Mouse (Mus musculus): ENCODE data around the gene Fxyd3. TPM values are rescaled to one million over a fixed set of nuclear protein-coding genes. Genes with fewer than 3 reads are reported as not detected.

Gene Fxyd3
- polyA plus RNA-seq, 1 experiment from 2014 or later: 0.52 TPM

DNA sequence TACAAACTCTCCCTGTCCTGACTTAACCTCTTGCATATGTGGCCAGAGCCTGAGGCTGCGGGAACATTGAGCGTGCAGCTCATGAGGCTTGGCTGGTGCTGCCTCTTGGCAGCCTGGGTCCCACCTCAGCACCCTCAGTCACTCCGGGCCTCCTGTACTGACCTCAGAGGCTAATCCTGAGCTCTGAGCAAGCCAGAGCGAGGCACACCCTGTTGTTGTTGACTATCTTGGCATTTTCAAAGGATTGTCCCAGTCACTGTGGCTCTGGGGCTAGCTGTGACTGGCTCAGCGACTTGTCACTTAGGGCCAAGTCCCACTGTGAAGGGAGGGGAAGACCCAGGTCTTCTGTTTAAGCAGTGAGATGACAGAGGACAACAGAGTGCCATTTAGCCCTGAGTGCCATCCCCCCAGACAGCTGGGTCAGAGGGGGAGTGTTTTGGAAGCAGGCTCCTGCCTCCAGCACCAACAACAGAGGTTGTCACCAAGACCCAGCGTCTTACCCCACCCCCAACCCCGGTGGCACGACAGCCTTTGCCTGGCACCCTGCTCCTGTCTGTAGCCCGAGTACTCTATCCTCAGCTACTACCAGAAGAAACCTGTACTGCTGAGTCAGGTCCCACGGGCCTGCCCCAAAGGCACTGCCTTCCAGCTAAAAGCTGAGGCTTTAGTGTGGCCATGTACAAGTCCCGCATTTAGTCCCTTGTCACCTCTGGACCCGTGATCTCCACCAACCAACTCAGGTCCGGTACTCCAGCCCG, 6.5 kb upstream of the Fxyd3 start:
- H3K4me3 ChIP-seq (replicated peaks): no peak overlapping the region
- no peak overlapping the region for H3K27ac ChIP-seq
- H3K9ac ChIP-seq: no peak overlapping the region
- no peaks in the 10 kb centered on the region for H3K9me3 ChIP-seq (replicated peaks)
- H3K27me3 ChIP-seq: no peaks in the 10 kb centered on the region
- DNase-seq: no peak
- H3K4me1 ChIP-seq (replicated peaks): peaks cover 11% of the 10 kb centered on the region
- ATAC-seq (ENCODE audit: low read depth): no peak
- WGBS (ENCODE audit: insufficient replicate concordance): 62% methylated on average over 14 of the region's 14 CpGs
- H3K4me2 ChIP-seq: no peak overlapping the region
- no peaks in the 10 kb centered on the region for H3K36me3 ChIP-seq

DNA sequence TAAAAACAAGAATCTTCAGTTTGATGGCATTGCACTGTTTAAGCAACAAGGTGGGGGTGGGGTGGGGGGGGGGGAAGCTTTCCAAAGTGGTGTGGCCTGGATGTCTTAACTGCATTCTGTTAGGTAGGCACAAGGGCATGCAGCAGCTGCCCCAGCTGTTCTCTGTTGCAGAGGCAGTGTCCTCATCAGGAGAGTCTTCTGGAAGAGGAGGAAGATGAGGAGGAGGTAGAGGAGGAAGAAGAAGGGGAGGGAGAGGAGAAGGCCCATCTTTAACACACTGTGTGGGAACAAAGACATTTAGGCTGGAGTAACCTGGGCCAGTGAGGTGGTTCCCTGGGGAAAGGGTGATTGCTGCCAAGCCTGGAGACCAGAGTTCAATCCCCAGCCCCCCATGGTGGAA, 5.6 kb upstream of the Fxyd3 start:
- H3K36me3 ChIP-seq: no peaks in the 10 kb centered on the region
- H3K4me1 ChIP-seq (replicated peaks): peaks cover 11% of the 10 kb centered on the region
- H3K9ac ChIP-seq: no peak overlapping the region
- H3K4me2 ChIP-seq: no peak overlapping the region
- no peak overlapping the region for H3K27ac ChIP-seq
- no peaks in the 10 kb centered on the region for H3K27me3 ChIP-seq
- ATAC-seq (ENCODE audit: low read depth) (no peak), DNase-seq (no peak)
- no peaks in the 10 kb centered on the region for H3K9me3 ChIP-seq (replicated peaks)
- no peak overlapping the region for H3K4me3 ChIP-seq (replicated peaks)

DNA sequence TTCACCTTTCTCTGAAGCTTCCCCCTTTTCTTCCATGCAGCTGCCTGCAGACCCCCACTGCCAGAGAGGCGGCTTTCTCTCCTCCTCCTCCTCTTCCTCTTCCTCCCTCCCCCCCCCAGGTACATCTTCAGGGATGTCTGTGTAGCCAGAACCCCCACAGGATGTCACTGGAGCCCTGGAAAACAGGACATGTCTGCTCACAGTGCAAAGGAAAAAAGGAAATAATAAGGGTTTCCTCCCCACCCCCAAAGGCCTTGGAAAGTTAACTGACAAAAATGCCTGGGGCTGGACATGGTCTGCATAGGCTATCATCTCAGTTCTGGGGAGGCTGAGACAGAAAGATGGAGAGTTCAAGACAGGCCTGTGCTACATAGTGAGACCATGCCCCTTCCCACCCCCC, 4.6 kb upstream of the Fxyd3 start:
- ATAC-seq (ENCODE audit: low read depth) (no peak), DNase-seq (no peak)
- H3K4me2 ChIP-seq: no peak overlapping the region
- peaks cover 11% of the 10 kb centered on the region for H3K4me1 ChIP-seq (replicated peaks)
- WGBS (ENCODE audit: insufficient replicate concordance): 30% methylated on average over 1 of the region's 1 CpGs
- H3K9ac ChIP-seq: no peak overlapping the region
- no peaks in the 10 kb centered on the region for H3K36me3 ChIP-seq
- no peak overlapping the region for H3K4me3 ChIP-seq (replicated peaks)
- H3K27ac ChIP-seq: no peak overlapping the region
- no peaks in the 10 kb centered on the region for H3K9me3 ChIP-seq (replicated peaks)
- H3K27me3 ChIP-seq: no peaks in the 10 kb centered on the region

DNA sequence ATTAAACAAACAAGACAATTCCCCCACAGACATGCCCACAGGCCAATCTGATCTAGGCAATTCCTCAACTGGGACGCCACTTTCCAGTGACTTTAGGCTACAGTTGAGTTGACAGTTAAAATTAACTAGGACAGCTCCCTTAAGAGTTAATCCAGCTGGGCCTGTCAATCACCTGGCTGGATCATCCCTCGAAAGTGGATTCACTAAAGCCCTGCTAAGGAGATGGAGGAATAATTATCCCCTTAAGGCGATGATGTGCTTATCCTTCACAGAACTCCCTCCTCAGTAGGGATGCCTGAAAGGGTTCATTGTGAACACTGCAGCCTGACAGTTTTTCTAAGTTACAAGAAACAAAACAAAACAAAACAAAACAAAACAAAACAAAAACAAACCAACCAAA, 4.1 kb upstream of the Fxyd3 start:
- H3K27ac ChIP-seq: no peak overlapping the region
- H3K9me3 ChIP-seq (replicated peaks): no peaks in the 10 kb centered on the region
- H3K4me2 ChIP-seq: no peak overlapping the region
- no peak for DNase-seq
- no peaks in the 10 kb centered on the region for H3K27me3 ChIP-seq
- 54% methylated on average over 3 of the region's 3 CpGs for WGBS (ENCODE audit: insufficient replicate concordance)
- H3K4me3 ChIP-seq (replicated peaks): no peak overlapping the region
- H3K9ac ChIP-seq: no peak overlapping the region
- H3K4me1 ChIP-seq (replicated peaks): peaks cover 11% of the 10 kb centered on the region
- no peaks in the 10 kb centered on the region for H3K36me3 ChIP-seq
- no peak for ATAC-seq (ENCODE audit: low read depth)

DNA sequence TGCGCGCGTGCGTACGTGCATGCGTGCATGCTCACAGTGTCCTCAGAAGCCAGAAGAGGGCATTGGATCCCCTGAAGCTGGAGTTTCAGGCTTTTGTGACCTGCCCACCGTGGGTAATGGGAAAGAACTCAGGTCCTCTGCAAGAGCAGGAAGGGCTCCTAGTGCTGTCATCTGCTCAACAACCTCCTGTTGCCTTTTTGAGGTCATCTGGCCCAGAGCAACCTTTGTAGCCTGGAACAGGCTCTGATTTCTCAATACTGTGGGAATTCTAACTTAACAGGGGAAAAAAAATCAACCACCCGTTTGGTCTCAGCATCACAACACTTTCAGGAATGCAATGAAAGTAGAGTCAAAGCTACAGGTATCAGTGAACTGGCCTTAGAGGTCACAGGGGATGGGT, 3.2 kb upstream of the Fxyd3 start:
- Histone ChIP-seq H3K4me2 (no peak overlapping the region), H3K27me3 (no peaks in the 10 kb centered on the region), H3K4me1 (replicated peaks) (peaks cover 10% of the 10 kb centered on the region), H3K4me3 (replicated peaks) (no peak overlapping the region), H3K9ac (no peak overlapping the region), H3K27ac (no peak overlapping the region), H3K36me3 (no peaks in the 10 kb centered on the region), H3K9me3 (replicated peaks) (no peaks in the 10 kb centered on the region)
- DNase-seq (no peak), ATAC-seq (ENCODE audit: low read depth) (no peak)
- WGBS (ENCODE audit: insufficient replicate concordance): 75% methylated on average over 8 of the region's 8 CpGs

DNA sequence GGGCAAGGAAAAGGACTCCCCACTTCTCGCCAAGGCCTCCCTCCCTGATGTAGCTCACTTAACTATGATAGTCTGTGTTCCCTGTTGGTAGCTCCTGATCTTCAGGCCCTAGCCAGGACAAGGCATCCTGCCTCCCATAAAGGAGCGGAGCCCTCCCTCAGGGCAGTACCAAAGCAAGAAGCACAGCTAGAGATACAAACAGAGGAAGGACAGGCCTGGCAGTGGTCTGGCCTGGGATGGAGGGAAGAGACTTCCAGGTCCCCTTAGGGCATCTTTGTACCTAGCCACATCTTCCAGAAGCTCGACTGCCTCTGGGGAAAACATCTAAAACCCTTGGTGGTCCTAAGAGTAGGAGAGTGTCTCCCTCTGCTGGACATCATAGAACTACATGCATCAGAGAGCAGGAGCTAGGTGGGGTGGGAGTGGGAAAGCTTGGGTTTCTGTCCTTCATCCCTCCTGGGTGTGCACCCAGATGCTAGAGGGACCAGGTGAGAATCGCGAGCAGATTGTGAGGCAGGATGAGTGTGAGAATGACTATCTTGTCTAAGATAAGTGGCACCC, 1.5 kb upstream of the Fxyd3 start:
- no peak overlapping the region for H3K27ac ChIP-seq

DNA sequence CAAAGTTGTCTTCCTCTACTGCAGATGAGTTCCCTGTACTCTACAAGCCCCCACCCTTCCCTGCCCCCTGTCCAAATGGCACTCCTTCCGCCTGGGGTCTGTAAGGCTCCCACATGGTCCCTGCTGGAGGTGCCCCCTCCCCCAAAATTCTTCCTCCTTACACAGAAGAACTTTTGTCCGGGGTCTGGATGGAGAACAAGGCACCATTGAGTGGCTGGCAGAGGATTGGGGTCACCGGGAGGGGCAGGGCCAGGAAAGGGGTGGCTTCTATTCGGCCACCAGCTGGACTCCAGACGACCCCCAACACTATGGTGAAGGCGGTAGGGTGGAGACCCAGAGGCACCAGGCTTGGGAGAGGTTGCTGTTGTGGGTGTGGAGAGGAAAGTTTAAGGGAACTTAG, 966 bp upstream of the Fxyd3 start:
- Histone ChIP-seq H3K4me1 (replicated peaks) (0 out of 2 replicates have a peak, but pooled peaks cover 2% of the 10 kb centered on the region), H3K27ac (no peak overlapping the region)

More for the DNA sequence above, 1.5 kb upstream of the Fxyd3 start:
- WGBS (ENCODE audit: insufficient replicate concordance): 29% methylated on average over 5 of the region's 5 CpGs
- Histone ChIP-seq H3K9me3 (replicated peaks) (no peaks in the 10 kb centered on the region), H3K4me2 (no peak overlapping the region), H3K4me3 (replicated peaks) (no peak overlapping the region), H3K4me1 (replicated peaks) (0 out of 2 replicates have a peak, but pooled peaks cover 2% of the 10 kb centered on the region), H3K27me3 (no peaks in the 10 kb centered on the region), H3K36me3 (no peaks in the 10 kb centered on the region), H3K9ac (no peak overlapping the region)
- ATAC-seq (ENCODE audit: low read depth) (no peak), DNase-seq (no peak)

DNA sequence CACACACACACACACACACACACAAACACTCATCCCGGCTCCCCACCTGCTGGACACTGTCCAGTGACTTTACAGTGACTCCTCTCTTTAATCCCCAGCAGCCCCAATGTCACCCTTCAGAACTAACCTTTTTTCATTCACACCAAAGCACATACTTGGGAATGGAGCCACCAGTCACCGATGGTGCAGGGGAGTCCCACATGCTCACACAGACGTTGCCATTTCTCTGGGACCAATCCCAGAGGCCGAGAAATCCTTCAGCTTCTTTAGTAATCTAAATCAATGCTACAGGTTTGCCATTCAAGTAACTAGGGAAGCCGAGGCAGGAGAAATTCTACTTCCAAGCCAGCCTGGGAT, 1.8 kb downstream of the Fxyd3 start:
- H3K36me3 ChIP-seq: no peaks in the 10 kb centered on the region
- H3K27ac ChIP-seq: no peak overlapping the region
- no peak for ATAC-seq (ENCODE audit: low read depth)
- H3K4me3 ChIP-seq (replicated peaks): no peak overlapping the region
- WGBS (ENCODE audit: insufficient replicate concordance): 52% methylated on average over 5 of the region's 5 CpGs
- H3K27me3 ChIP-seq: no peaks in the 10 kb centered on the region
- 0 out of 2 replicates have a peak, but pooled peaks cover 2% of the 10 kb centered on the region for H3K4me1 ChIP-seq (replicated peaks)
- H3K9me3 ChIP-seq (replicated peaks): no peaks in the 10 kb centered on the region
- H3K4me2 ChIP-seq: no peak overlapping the region
- no peak for DNase-seq
- no peak overlapping the region for H3K9ac ChIP-seq

More for the DNA sequence above, 966 bp upstream of the Fxyd3 start:
- WGBS (ENCODE audit: insufficient replicate concordance): 51% methylated on average over 6 of the region's 6 CpGs
- Histone ChIP-seq H3K27me3 (no peaks in the 10 kb centered on the region), H3K4me3 (replicated peaks) (no peak overlapping the region), H3K9me3 (replicated peaks) (no peaks in the 10 kb centered on the region), H3K4me2 (no peak overlapping the region), H3K9ac (no peak overlapping the region), H3K36me3 (no peaks in the 10 kb centered on the region)
- ATAC-seq (ENCODE audit: low read depth) (no peak), DNase-seq (no peak)

DNA sequence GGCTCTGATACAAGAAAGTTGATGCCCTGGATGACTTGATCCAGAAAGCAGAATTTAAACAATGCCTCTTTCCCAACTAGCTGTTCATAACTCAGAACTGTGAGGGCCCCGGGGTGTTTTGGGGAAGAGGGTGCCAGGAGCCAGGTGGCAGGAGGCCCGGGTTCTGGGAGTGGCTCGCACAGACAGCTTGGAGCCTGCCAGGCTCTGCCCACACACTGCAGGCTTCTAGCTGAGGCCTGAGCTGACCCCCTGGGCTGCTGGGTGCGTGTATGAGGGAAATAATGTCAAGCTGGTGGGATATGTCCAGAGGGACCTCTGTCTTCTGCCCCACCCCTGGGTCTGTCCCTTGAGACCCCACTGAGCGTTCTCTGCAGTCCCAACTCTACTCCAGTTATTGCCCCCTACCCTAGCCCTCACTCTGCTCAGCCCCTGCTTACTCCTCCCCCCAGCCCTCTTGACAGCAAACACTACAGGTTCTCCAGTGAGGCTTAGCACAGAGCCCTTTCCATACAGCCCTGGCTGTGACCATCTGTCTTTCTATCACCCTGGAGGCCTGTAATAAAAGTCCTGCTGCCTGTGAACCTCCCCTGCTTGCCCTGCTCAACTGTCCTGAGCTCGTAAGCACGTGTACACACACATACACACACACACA, 2.3 kb downstream of the Fxyd3 start:
- no peaks in the 10 kb centered on the region for H3K9me3 ChIP-seq (replicated peaks)
- H3K27ac ChIP-seq: no peak overlapping the region
- no peaks in the 10 kb centered on the region for H3K36me3 ChIP-seq
- ATAC-seq (ENCODE audit: low read depth) (no peak), DNase-seq (no peak)
- H3K4me1 ChIP-seq (replicated peaks): 0 out of 2 replicates have a peak, but pooled peaks cover 2% of the 10 kb centered on the region
- WGBS (ENCODE audit: insufficient replicate concordance): 68% methylated on average over 7 of the region's 7 CpGs
- no peak overlapping the region for H3K9ac ChIP-seq
- H3K4me2 ChIP-seq: no peak overlapping the region
- no peaks in the 10 kb centered on the region for H3K27me3 ChIP-seq
- no peak overlapping the region for H3K4me3 ChIP-seq (replicated peaks)

DNA sequence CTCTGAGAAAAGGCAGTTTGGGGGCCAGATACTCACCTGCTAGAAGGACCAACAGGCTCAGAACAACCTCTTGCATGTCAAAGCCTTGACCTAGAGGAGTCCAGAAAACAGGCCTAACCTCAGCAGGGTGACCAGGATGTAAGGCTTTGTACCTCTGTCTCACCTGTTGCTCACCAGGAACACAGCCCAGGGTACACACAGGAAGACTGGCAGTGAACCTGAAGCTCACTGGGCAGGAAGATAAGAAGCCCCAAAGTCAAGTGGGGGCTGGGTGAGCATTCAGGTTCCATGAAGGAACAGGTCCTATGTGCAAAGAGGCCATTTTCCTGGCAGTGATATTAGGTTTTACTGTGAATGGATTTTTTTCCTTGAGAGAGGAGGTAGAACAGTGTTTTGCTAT, 3.0 kb downstream of the Fxyd3 start:
- H3K4me1 ChIP-seq (replicated peaks): 0 out of 2 replicates have a peak, but pooled peaks cover 2% of the 10 kb centered on the region
- no peak overlapping the region for H3K9ac ChIP-seq
- H3K36me3 ChIP-seq: no peaks in the 10 kb centered on the region
- no peaks in the 10 kb centered on the region for H3K9me3 ChIP-seq (replicated peaks)
- H3K4me3 ChIP-seq (replicated peaks): no peak overlapping the region
- H3K27me3 ChIP-seq: no peaks in the 10 kb centered on the region
- ATAC-seq (ENCODE audit: low read depth): no peak
- no peak for DNase-seq
- H3K4me2 ChIP-seq: no peak overlapping the region
- H3K27ac ChIP-seq: no peak overlapping the region

DNA sequence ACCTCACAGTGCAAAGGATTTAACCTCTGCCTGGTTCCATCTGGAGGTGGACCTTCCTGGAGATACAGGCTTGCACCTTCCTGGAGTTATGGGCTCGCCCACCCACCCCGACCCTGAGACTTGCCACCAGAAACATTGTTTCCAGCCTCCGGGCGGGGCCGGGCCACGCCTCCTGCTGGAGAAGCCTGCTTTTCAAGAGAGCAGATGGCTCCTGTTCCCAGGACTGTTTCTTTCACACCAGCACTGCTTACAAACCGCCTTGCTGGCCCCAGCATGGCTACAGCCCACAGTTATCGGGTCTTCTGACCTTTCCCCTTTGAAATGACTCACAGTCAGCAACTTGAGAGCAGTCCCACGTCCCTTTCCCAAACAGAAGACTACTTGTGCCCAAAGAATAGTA, 4.2 kb downstream of the Fxyd3 start:
- H3K27ac ChIP-seq: no peak overlapping the region
- no peak for DNase-seq
- 42% methylated on average over 9 of the region's 9 CpGs for WGBS (ENCODE audit: insufficient replicate concordance)
- no peaks in the 10 kb centered on the region for H3K9me3 ChIP-seq (replicated peaks)
- no peak overlapping the region for H3K9ac ChIP-seq
- no peak overlapping the region for H3K4me2 ChIP-seq
- ATAC-seq (ENCODE audit: low read depth): no peak
- H3K4me3 ChIP-seq (replicated peaks): no peak overlapping the region
- 0 out of 2 replicates have a peak, but pooled peaks cover 2% of the 10 kb centered on the region for H3K4me1 ChIP-seq (replicated peaks)
- H3K27me3 ChIP-seq: no peaks in the 10 kb centered on the region
- H3K36me3 ChIP-seq: no peaks in the 10 kb centered on the region

DNA sequence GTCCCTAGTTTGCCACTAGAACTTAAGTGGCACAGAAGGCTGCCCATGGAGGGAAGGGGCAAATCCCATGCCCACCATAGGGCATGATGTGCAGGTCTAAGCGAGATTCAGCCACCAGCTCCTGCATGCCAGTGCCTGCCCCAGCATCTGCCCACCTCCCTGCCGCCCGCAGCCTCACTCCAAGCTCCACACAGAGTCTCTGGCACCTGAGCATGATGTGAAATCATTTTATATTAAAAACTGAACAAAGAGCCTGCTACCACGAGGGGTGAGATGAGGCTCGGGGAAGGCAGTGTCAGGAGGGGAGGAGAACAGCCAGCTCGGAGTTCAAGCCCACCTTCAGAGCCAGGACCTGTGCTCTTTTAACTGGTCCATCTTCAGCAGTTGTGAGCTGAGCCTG, 6.2 kb downstream of the Fxyd3 start:
- Histone ChIP-seq H3K27me3 (no peaks in the 10 kb centered on the region), H3K9ac (no peak overlapping the region), H3K9me3 (replicated peaks) (no peaks in the 10 kb centered on the region), H3K36me3 (no peaks in the 10 kb centered on the region), H3K27ac (no peak overlapping the region), H3K4me2 (no peak overlapping the region), H3K4me1 (replicated peaks) (0 out of 2 replicates have a peak, but pooled peaks cover 2% of the 10 kb centered on the region), H3K4me3 (replicated peaks) (no peak overlapping the region)
- no peak for ATAC-seq (ENCODE audit: low read depth)
- DNase-seq: no peak
- 63% methylated on average over 6 of the region's 6 CpGs for WGBS (ENCODE audit: insufficient replicate concordance)
